Mouse (Mus musculus) embryo, embryonic 10.5 days (tissue): ENCODE data around the gene Cd38.
"Not testable (repeated sequence)": the region's sequence is repeated elsewhere in the genome, so short reads cannot be mapped to it uniquely, and the experiment has no call there.

Source experiments
- DNase-seq: peaks from one replicate; pipeline ENCODE4 v3.0.0-alpha.2; 2015; ENCODE audit warnings: low spot score

Cd38 gene

DNA sequence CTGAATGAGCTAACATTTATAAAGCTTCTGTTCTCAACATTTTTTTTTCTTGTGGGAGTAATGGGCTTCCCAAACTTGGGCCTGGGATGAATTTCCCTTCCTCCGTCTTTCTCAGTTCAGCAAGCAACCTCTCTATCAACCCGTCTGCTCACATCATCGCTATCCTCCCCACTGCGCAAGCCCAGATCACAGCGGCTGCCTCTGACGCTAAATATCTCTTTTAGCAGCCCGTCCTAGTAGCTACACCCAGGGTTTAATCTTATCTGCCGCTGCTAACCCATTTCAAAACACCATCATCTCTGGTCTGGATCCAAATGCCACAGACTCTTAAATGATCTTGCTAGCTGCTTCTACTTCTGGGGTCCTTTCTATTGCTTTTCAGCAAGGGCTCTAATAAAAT lies 8.7 kb upstream of the Cd38 start:
- no peak for DNase-seq

DNA sequence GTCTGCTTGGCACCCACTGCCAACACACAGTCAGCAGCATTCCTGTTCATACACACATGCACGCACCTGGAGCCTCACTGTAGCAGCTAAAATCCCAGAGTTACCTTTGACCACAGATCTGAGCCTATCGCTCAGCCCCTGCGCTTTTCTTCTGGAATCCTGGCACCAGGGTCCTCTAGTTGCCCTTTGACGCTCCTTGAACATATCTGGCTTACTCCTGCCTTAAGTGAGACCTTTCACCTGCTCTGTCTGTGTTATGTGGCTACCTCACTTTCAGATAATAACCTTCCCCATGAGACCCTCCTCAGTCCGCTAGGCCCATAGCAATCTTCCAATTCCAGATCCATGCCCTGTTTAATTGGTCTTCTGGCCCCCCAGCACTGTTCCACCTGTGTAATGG lies 8.3 kb upstream of the Cd38 start:
- no peak for DNase-seq

DNA sequence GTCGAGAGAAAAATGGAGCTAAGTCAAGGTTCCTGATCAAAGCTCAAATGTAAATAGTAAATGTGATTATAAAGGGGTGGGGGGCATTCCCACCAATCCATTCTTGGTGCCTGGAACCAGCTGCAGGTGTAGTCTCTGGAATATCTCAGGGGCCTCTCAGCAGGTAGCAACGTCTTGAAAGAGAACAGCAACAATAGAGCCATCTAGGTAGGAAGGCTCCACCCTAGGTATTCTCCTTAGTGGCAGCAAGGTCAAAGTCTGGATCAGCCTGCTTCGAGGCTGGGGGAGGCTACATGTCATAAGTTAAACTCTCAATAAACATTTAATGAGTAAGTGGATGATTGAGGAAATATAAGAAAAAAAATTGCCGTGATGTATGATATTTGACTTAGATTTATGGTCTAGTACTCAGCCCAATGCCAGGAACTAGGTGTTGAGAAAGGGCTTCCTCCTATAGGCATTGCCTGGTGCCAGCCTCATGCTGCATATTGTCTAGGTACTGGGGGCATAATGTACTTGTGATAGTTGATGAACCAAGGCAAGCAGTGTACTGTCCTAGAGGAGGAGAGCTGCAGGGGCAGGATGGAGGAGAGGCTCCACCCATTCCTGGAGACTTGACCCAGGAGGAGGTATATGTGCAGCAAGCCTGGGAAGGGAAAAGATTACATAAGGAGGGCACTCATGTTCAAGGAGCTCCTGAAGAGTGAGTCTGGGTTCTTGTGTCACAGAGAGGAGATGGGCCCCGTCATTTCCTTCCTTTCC lies 7.5 kb upstream of the Cd38 start:
- DNase-seq = no peak

DNA sequence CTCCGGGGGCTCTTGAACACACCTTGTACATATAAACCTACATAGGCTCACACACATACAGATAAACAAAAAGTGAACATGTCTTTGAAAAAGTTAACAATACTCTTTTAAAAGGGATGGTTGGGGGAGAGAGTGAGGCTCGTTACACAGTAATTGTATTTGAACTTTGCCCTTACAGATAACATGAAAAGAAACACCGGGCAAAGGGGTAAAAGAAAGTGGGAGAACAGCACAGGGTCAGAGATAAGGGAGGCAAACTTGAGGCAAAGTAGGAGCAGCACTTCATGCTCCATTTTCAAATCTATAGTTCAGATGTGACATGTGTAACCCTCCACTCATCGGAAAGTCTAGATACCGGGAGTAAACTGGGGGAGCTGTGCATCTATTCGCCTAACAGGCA lies 4.7 kb upstream of the Cd38 start:
- no peak for DNase-seq

DNA sequence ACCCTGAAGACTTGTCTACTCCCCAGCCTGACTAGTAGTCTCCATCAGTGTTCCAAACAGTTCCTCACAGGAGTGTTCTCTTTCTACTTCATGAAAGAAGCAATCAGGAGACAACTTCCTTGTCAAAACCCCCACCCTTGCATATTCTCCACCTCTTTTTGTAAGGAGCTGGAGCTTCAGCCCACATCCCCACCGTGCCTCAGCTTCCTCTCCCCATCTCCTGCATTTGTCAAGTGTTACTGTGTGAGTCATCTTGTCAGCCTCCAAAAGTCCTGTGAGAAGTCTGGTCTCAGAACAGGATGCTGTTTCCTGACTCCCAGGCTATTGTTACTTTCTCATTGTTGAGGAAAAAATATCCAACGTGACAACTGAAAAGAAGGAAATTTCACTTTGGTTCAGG lies 3.0 kb upstream of the Cd38 start:
- no peak for DNase-seq

DNA sequence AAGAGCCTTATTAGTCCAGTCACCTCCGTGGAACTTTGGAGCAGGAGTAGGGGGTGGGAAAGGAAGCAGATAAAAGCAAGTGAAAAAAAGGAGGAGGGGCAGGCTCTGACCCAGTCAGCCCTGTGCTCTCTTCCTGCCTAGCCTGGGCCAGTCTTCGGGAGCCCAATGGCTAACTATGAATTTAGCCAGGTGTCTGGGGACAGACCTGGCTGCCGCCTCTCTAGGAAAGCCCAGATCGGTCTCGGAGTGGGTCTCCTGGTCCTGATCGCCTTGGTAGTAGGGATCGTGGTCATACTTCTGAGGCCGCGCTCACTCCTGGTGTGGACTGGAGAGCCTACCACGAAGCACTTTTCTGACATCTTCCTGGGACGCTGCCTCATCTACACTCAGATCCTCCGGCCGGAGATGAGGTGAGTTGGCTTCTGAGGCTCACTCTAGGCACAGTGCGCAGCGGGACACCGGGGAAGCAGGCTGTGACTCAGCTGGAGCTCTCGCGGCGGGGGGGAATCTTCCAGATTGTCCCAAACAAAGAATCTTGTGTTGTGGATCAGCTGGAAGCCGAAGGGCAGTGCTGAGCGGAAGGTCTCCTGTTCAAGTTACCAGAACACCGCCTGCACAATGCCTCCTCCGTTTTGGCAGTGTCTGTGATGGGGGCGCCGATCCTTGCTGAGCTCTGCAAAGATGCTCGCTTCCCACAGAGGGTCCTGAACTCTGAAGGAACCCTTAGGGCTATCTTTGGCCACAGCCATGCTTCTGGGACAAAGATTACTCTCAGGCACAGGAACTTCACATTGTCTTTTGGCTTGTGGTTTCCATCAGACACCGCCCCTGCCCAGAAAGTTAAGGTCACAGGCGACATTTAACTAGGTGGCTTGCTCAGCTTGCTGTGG lies 603 bp downstream of the Cd38 start:
- DNase-seq = peak; percentile 65

DNA sequence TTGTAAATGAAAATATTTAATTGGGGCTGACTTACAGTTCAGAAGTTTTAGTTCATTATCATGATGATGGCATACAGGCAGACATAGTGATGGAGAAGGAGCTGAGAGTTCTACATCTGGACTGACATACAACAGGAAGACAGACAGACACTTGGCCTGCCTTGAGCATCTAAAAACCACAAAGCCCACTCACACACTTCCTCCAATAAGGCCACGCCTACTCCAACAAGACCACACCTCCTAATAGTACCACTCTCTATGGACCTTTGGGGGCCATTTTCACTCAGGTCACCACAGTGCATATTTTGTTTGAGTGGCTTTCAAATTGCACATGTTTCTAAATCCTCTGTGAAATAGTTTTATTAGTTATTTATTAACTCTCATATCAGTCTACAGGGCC lies 3.5 kb downstream of the Cd38 start:
- no peak for DNase-seq

DNA sequence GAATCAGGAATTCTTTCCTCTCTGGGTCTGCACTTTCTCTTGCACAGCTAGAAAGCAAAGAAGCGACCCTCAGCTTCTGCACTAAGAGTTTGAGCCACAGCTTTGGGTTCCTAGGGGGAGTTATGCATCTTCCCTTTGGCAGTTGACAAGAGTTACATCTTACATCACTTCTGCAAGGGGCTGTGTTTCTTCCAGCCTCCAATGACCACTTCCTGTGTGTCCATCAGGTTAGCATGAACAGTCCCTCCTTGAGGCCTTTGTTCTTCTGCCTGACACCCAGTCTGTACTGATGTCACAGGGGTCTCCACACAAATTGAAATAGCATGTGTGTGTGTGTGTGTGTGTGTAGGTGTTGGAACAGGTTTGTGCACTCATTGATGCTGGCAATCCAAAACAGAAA lies 4.3 kb downstream of the Cd38 start:
- no peak for DNase-seq

DNA sequence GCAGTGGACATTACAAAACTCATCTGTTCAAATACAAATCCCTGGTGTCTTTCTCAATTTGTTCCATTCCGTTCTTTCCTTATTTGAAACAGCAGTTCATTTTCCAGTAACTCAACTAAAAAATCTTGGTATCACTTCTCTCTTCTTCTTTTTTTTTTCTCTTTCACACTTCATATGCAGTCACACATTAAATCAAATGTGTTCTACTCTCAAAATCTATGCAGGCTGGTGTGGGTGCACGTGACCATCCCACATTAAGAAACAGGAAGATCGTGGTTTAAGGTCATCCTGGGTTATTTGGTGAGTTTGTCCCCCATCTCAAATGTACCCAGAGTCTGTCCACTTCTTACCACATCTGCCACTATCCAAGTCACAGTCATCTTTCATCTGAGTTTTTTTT lies 13.7 kb downstream of the Cd38 start:
- no peak for DNase-seq

DNA sequence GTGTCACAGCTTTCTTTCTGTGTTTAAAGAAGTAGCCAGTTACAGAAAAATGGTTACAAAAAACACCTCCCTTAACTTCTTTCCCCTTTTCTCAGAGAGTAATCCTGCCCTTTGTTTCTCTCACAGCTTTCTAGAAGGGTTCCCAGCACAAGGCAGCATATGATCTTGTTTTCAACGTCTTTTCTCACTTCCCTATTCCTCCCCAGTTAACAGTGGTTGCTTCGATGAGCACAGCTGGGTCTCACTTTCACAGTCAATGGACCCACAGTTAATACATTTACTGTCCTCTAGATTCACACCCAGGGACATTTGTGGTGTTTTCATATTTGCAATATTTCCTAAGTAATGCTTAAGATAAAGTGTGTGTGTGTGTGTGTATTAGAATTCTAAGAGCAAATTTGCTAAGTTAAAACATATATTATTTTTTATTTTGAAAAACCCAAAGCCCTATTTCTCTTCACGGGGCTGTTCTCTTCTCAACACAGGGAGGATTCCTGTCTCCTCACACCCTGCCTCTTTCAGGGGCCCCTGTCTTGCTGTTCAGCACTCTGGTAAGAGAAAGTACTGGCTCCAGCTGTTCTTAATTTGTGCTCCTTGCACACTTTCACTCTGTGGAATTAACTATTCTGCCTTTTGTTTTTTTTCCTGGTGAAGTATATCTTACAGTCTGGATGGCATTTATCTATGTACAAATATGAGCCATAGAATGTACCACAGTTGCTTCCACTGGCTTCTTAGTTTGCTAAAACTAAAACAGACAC lies 16.9 kb downstream of the Cd38 start:
- peak; percentile 37 for DNase-seq

DNA sequence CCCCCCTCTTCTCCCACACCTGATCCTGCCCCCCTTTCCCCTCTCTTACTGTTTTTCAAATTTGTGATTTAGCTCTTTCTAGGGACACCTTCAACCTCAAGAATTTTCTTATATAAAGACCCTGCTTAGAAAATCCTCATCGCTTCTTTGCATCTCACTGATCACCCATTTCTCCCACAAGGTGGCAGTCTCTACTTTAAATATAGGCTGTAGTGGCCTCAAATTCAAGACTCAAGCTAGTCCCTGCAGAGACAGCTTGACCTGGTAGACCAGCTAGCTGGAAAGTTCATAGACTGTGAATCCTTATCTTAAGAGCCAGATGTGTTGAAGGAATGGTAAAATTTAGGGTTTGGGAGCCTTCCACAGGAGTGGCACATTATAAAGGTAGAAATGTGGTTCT lies 24.0 kb downstream of the Cd38 start:
- peak; percentile 75 for DNase-seq

DNA sequence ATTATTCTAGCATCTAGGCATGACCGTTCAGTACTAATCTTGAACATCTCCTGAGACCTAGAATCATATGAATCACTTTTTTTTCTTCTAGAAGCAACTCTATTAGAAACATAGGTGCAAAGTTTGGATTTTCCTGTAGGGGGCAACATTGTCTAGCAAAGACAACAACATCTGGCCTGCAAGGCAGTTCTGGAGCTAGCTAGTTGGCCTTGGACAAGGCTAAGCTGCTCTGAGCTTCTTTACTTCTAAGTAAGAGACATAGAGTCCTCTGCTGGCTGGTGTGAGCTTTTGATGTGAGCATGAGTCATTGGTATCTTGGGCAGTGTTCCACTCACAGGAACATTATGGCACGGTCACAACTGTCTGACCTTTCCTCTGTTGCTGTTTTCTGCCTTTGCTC lies 25.8 kb downstream of the Cd38 start:
- peak; percentile 81 for DNase-seq

DNA sequence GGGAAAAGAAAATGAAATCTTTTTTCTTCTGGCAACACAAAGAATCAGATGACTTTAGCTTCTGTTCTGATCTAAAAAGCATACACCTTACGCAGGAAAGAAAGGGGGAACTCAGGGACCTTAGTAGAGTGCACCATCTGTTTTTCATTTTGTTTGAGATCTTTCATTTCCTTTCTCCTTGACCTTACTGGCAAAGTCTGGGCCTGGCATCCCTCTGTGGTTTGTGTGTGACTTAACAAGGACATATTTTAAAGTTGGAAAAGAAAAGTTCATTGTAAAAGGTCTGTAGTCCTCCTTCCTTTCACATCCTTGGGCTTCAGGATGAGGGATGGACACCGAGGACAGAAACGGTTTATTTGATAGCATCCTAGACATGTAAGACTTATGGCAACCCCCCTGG lies 27.6 kb downstream of the Cd38 start:
- DNase-seq = peak; percentile 75

DNA sequence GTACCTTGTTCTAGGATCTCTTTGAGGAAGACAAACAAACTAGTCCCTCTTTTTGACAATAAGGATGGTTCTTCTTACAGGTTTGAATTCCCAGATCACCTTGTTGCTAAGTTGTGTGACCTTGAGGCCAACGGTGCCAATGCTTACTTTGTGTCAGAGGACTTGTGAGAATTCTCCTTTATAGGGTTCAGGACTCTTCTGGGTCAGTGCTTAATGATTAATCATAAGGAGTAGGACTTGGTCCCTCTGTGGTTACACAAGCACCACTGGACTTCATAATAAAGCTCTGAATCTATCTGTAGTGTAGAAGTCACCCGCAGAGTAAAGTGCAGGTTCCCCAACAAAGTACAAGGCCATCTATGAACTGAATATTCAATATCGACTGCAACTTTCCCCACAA lies 36.3 kb downstream of the Cd38 start:
- DNase-seq = no peak

DNA sequence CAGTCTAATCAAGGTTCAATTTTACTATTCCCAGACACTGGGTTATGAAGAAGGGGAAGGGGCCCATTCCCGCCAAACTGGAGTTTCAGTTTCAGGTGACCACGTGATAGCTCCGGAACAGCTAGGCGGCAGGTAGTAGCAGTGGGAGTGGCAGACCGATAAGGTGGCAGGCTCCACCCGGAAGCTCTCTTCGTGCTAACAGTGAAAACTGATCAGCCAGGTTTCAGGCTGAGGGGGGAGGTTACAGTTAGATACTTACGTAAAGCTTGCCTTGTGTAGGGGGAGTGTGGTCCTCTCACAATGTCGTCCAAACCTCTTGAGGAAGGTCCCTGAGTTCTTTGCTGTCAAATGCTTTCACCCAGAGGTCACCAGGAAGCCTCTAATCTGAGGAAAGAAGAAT lies 40.9 kb downstream of the Cd38 start:
- no peak for DNase-seq

DNA sequence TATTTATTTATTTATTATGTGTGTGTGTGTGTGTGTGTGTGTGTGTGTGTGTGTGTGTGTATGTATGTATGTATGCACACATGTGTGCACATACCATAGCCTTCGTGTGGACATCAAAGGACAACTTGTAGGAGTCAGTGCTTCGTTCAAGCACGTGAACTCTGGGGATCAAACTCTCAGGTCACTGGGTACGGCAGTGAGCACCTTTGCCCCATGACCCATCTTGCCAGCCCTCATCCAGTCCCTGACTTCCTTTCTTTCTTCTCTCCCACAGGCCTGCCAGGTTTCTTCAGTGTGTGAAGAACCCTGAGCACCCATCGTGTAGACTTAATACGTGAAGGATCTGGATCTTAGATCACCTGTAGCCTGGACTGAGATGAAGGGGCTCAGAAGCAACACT lies 41.7 kb downstream of the Cd38 start:
- DNase-seq = no peak

DNA sequence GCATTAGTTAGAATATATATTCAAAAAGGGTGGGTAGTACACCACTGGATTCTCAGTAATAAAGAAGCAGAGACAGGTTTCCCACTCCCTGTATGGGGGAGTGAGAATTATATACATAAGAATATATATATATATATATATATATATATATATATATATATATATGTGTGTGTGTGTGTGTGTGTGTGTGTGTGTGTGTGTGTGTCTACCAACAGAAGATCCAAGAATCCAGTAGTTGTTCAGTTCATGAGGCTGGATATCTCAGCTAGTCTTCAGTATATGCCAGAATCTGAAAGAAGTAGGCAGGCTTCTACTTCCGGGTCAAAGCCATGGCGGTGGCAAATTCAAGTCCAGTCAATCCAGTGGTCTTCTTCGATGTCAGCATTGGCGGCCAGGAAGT lies 44.5 kb downstream of the Cd38 start, which contains the start of gene Gm7879:
Gene Gm7879 (plus strand): TSS at position 301 of the 400 bp plus-strand sequence.
- DNase-seq = not testable (repeated sequence)

DNA sequence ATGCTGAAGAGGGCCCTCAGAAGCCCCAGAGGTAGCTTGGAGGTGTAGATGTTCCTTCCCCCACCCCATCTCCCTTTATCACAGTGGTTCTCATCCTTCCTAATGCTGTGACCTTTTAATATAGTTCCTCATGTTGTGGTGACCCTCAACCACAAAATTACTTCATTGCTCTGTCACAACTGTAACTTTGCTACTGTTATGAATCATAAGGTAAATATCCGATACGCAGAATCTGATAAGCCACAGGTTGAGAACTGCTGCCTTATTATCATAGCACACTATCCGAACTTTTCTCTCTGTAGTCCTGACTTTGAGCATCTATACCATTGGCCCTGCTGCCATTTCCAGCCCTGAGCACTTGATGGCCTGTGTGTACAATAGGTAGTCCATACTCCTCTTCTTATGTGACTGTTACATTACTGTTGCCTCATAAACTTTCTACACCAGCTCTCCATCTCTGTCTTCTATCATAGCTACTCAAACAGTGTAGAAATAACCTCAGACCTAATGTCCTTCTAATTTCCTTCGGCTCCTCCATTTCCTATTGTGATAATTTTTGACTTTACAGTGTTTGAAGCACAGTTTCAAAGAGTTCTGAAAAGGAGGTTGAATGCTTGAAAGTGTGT lies 47.0 kb downstream of the Cd38 start:
- DNase-seq = no peak

DNA sequence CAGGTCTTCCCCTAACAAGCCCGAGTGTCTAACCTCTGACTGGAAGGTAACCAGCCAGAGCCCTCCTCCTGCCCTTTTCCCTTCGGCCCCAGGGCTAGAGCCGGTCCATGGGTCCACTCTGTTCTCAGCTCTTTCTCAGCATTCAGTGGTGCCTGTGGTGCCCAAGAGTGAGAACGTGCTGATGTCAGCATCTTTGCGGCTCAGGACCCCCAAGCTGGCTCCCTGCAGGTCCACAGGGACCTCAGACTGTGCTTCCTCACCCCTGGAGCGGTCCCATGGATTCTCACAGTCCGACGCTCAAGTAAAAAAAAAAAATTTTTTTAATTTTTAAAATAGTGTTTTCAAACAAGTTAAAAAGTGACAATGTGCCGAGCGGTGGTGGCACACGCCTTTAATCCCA lies 53.5 kb downstream of the Cd38 start:
- no peak for DNase-seq

DNA sequence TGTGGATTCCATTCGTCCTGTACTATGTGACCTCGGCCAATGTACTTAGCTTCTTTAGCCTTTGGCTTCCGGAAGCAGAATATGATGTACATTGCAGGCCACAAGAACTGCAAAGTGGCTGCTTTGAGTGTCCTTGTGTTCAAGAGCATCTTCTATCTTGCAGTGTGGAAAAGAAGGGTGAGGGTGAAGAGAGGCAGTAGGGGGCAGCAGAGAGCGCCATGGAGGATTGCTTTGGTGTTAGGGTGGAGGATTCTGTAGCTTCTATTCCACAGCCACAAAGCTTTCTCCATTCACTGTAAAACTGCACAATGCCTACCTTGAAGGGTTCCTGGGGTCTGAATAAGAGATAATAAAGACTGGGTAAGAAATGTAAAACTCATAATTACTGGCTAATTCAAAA lies 55.6 kb downstream of the Cd38 start:
- peak; percentile 81 for DNase-seq

DNA sequence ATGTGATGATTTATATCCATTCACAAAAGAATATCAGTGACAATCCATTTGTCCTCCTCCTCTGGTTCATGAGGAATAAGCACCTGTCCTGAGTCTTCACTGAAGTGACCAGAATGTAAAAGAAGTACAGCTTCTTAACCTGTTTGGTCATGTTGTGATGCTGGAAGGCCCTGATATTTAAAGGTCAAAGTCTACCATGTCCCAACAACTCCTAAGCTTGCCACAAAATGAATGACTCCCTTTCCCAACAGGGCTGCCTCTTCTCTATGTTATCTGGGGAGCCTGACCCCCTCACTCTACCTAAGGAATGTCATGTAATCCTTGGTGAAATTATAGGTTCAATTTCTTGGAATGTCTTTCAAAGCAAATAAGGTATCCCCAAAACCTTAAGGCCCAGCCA lies 59.4 kb downstream of the Cd38 start:
- DNase-seq = no peak

DNA sequence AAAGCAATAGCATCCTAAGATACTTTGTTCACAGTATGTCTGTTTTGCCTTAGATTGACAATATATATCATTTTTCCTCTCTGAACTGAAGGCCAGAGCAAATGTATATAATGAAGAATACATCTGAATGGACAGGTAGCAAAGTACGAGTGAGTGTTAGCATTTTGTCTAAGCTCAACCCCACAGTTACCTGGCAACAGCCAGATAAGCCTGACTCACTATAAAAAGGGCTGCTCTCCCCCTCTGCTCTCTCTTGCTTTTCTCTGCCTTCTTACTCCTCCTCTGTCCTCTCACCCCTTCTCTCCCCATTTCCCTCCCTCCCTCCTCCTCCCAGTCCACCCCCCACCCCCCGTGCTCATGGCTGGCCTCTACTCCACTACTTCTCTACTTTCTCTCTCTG lies 64.9 kb downstream of the Cd38 start:
- no peak for DNase-seq
